Mouse (Mus musculus) gonadal fat pad, adult 2 months (tissue): Measurements from ENCODE around the gene Rnf216. TPM values are rescaled to one million over a fixed set of nuclear protein-coding genes. Genes with fewer than 3 reads are reported as not detected.
A peak's percentile ranks its signal among the peaks of the same experiment; 100 is the strongest.
"Not testable (repeated sequence)": the region's sequence is repeated elsewhere in the genome, so short reads cannot be mapped to it uniquely, and the experiment has no call there.

Source experiments
- DNase-seq: peaks from one replicate; pipeline ENCODE4 v3.0.0-alpha.2; 2012; ENCODE audit warnings: low read depth
- polyA plus RNA-seq: library from polyadenylated mRNA; depleted of rRNA; stranded (reverse); fragments of >200 nt; gene quantifications from 2 replicates; pipeline ENCODE4 v1.2.3, GENCODE M21; 2012; rRNA removed

Rnf216 gene
- 20.6 and 21.5 TPM in 2 replicates for polyA plus RNA-seq

DNA sequence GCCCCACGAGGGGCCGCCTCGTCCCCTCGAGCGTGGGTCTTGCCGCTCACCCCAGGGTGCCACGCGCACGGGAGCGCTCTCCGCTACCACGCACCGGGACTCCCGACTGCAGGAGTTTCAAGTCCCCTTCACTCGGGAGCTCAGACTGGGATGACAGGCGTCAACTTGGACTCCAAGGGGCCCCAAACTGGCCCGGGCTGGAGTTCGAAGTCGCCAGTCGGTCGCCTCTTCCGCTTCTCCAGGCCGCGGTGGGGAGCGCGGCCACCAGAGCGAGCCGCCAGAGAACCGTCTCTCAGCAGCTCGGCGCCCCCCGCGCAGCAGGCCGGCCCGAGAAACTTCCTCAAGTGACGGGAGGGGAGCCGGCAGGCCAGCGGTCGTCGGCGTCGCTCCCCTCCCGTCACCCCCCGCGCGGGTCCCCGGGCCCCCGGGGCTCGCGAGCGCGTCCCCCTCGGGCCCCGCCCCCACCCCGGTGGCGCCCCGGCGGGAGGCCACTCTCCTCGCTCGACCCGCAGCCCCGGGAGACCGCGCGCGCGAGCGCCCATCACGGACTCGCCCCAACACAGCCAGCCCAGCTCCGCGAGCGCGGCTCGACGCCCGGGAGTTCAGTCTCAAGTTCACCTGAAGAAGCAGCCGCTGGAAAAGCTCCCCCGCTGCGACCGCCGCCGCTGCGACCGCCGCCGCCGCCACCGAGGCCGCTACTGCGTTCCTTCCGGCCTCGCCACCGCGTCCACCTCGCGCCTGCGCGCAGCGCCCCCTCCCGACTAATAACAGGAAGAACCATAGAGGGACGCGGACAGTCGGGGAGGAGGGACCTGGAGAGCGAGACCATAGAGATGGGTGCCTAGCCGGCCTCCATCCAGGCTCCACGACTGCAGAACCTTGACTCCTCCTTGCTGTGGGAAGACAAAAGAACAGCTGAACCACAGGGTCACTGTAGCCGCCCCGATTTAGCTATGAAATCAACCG is at the start of gene Rnf216:
Rnf216 (minus strand) TSS at position 714 of the 966 bp plus-strand sequence.
- DNase-seq = no peak

- no peak for DNase-seq
Observed at GRCm38 (mm10) chr5:143155534-143155933, 42.7 kb upstream of the Rnf216 start.

- no peak for DNase-seq
Observed at GRCm38 (mm10) chr5:143153756-143154155, 41.0 kb upstream of the Rnf216 start.

DNA sequence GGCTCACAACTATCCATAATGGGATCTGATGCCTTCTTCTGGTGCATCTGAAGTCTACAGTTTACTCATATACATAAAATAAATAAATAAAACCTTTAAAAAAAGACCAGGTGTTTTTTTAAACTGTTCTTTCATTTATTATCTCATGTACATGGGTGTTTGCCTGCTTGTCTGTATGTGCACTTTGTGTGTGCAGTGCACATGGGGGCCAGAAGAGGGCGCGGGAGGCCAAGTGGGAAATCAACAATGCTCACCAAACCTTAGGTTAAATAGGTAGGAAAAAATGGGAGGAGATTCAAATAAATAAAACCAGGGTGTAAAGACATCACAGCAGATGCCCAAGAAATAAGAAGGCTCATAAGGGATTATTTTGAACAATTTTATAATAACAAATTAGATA is 37.2 kb upstream of the Rnf216 start:
- no peak for DNase-seq

GRCm38 (mm10) chr5:143149536-143149935 is 36.7 kb upstream of the Rnf216 start:
- DNase-seq = no peak

- DNase-seq = no peak
Observed at GRCm38 (mm10) chr5:143148661-143149060, 35.9 kb upstream of the Rnf216 start.

DNA sequence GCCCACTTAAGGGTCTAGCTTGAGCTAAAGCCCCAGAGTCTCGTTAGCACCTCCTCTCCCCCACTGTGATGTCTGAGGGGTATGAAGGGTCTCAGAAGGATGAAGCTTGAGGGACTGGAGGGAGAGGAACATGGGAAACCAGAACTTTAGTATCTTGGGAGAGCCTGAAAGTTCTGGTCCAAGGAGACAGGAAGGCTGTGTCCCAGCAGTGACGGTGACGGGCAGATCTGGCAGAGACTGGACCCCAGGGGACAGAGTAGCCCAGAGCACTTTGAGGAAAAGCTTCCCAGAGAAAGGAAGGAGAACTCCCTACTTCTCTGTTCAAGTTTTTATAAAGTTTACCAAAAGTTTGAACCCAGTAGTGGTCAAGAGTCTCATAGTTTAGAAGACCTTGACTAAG is 34.7 kb upstream of the Rnf216 start, which contains the start of gene Olfr718-ps1:
Olfr718-ps1 (minus strand) TSS at position 101 of the 400 bp plus-strand sequence.
- DNase-seq = no peak

DNA sequence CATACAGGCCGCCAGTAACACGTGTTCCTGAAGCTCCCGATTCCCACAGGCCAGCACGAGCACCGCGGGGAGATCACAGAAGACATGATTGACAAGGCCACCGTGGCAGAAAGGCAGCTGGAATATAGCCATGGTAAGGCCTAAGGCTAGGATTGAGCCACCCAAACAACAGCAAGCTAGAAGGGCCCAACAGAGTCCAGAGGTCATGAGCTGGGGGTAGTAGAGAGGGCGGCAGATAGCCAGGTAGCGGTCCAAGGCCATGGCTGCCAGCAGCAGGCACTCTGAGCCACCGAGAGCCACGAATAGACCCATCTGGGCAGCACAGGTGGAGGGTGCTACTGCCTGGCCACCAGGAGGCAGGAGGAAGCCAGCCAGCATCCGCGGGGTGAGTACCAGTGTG is 24.8 kb upstream of the Rnf216 start:
- no peak for DNase-seq

DNA sequence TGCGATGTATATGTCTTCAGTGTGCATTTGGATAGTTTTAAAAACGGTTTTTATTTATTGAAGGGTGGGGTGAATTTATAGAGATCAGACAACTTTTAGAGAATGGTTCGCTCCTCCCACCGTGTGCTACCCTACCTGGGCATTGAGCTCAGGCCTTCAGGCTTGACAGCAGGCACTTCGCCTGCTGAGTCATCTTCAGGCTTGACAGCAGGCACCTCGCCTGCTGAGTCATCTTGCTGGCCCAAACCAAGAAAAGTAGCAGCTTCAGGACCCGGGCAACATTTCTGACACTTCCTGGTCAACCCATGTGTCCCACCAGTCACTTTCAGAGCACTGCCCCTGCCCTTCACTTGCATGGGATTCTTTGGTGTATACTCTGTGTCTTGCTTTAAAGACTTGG is 22.2 kb upstream of the Rnf216 start:
- no peak for DNase-seq

- not testable (repeated sequence) for DNase-seq
Observed at GRCm38 (mm10) chr5:143134216-143135010, 21.6 kb upstream of the Rnf216 start.

DNA sequence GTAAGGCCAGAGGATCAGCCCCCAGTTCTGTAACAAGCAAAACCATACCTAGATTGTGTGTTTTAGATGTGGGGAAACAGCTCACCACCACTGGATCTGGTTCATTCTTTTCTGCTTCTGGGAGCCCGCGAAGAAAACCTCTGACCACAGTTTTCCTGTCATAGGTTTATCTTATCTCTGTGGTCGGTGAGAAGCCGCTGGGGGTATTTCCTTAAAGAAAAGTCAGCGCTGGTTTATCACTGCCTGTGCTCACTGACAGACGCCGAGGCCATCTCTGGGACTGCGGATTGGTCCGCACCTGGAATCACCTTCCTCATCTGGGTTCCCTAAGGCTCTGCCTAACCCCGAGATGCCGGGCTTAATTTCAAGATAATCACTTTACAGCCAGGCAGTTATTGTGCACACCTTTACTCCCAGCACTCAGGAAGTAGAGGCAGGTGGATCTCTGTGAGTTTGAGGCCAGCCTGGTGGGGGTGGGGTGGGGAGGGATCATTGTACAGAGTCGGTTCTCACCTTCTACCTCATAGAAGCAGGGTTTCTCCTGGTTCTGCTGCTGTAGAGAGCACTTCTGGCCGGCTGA is 20.2 kb upstream of the Rnf216 start:
- no peak for DNase-seq

- no peak for DNase-seq
Observed at GRCm38 (mm10) chr5:143130342-143130741, 17.5 kb upstream of the Rnf216 start.

GRCm38 (mm10) chr5:143129101-143129500 is 16.3 kb upstream of the Rnf216 start:
- DNase-seq = no peak

DNA sequence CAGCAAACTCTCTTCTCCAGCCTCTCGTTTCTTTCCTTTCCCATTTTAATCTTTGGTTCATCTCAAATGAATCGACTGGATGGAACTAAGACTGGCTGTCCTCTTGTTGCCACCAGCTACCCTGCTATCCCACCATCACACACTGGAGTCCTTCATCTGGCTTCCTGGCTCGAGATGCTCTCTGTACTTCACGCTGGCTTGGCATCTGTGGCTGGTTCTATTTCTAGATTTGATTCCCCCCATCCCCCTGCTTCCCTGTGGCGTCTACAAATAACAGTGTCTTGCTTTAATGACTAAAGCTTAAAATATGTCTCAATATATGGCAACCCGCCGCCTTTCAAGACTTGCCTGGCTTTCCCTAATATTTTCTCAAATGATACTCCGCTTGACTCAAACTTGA is 15.0 kb upstream of the Rnf216 start:
- no peak for DNase-seq

DNA sequence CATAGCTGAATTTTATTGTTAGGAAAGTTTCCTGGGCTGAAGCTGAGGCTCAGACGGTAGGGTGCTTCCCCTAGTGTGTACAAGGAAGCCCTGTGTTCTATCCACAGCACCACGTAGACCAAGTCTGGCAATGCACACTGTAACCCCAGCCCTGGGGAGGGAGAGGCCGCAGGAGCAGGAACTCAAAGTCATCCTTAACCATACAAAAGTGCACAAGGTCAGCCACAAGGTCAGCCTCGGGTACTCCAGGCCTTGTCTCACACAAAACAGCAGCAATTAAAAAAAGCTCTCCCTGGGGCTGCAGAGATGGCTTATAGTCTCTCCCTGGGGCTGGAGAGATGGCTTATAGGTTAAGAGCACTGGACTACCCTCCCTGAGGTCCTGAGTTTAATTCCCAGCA is 14.1 kb upstream of the Rnf216 start:
- no peak for DNase-seq

DNA sequence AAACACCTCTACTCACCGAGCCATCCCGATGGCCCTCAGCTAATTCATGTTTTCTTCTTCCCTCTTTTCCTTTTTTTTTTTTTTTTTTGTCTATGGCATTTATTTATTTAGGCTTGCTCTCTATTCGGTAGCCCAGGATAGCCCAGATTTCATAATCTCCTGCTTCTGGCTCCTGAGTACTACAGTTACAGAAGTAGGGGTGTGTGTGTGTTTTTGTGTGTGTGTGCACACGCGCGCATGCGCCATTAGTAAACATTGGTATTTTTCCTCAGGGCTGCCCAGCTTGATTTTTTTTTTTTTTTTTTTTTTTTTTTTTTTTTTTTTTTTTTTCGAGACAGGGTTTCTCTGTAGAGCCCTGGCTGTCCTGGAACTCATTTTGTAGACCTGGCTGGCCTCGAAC is 13.3 kb upstream of the Rnf216 start:
- no peak for DNase-seq

DNA sequence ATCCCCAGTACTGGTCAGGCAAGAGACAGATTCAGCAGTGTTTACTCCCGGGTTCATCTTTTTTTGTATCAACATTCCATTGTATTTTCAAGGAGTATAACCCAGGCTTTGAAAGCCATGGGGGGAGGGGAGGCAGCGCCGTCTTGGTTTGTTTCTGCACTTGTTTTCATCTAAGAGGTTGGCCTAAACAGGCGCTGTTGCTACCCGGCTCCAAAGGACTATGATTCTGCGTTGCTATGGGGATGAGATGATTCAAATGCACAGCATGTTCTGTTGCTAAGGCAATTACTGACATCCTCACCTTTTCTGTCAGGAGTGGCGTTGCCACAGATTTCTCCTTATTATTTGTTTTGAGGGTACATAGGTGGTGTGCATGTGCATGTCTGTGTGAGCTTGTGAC is 12.8 kb upstream of the Rnf216 start:
- no peak for DNase-seq

DNA sequence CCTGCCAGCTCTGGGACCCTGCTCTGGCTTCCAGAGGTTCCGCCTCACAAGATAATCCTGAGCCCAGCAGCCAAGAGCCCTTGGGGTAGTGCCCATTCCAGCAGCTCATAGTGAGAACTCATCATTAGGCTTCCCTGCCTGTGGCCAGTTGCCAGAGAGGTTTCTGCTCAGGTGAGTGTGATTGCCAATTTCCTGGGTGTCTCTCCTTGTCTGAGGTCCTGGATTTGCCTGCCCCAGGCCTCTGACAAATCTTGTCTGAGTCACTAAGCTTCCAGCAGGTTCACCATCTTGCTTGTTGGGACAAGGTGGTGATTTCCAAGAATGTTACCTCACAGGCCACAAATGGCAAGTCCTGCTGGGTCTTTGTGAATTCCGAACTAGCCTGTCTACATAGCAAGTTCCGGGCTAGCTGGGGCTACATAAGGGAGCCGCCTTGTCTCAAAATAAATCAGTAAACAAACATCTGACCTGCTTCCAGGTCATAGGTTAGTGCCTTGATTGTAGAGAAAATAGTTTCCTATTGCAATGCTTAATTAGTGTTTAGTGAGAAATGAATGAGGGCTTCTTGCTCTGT is 12.1 kb upstream of the Rnf216 start:
- peak; percentile 57 for DNase-seq

DNA sequence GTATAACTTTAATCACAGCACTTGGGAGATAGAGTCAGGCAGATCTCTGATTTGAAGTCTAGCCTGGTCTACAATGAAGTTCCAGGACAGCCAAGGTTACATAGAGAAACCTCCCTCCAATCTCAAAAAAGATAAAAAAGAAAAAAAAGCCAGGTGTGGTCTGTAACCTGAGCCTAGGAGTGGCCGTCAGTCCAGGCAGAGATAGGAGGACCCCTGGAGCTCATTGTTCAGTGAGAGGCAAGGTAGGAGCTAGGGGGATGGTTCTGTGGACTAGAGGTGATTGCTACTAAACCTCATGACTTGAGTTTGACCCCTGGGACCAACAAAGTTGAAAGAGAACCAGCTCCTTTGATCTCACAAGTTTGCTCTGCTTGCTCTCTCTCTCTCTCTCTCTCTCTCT is 9.9 kb upstream of the Rnf216 start:
- DNase-seq = no peak

- no peak for DNase-seq
Observed at GRCm38 (mm10) chr5:143122125-143122524, 9.3 kb upstream of the Rnf216 start.

- DNase-seq = no peak
Observed at GRCm38 (mm10) chr5:143106842-143107241, 6.0 kb downstream of the Rnf216 start.

DNA sequence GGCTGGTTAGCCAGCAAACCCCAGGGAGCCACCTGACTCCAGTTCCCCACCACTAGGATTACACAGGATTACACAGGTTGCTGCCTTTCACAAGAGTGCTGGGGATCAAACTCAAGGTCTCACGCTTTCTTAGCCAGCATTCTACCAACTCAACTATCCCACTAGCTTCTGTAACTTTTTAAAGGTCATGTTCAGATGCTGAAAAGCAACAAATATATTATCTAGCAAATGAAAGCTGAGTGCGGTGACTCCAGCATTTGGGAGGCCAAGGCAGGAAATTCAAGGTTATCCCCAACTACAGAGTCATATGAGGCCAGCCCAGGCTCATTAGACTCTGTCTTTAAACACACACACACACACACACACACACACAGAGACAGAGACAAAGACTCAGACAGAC is 9.6 kb downstream of the Rnf216 start:
- DNase-seq = no peak
